Mouse (Mus musculus): ENCODE data around the gene H2-T22.
"Not testable (repeated sequence)": the region's sequence is repeated elsewhere in the genome, so short reads cannot be mapped to it uniquely, and the experiment has no call there.

DNA sequence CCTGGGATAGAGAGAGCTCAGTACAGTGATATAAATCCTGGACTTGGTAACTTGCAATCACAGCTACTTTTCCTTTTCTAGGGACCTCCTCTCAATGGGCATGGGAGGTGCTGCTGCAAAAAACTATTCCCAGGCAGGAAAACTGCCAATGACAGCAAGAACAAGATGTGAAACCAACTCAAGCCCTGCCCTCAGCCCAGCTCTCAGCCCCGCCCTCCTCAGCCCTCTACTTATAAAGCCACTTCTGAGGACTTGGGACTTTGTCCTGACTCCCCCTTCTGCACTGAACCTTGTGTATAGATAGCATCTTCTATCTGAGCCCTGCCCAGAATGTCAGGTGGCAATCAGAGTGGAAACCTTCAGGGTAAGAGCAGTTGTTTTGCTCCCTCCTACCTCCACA lies 15.8 kb upstream of the H2-T22 start, which contains the start of gene Gm11127:
- TF ChIP-seq CTCF (IDR thresholded peaks at IDR 0.05); POLR2A (IDR thresholded peaks at IDR 0.05; ENCODE audit: insufficient read depth, low read depth, low read length): not testable (repeated sequence)
